Mouse (Mus musculus): Measurements from ENCODE around the gene Mtm1.

The Mtm1 gene

GRCm38 (mm10) chrX:71228200-71228599 is 17.6 kb downstream of the Mtm1 start:
- Histone ChIP-seq H3K36me3 (ENCODE audit: control insufficient read depth, insufficient read depth, low read length, poor library complexity, severe bottlenecking) (no peaks in the 10 kb centered on the region), H3K27me3 (ENCODE audit: control insufficient read depth, insufficient read depth, low read length, poor library complexity, severe bottlenecking) (no peaks in the 10 kb centered on the region)
- no peak for DNase-seq (ENCODE audit: low read depth, low spot score)

GRCm38 (mm10) chrX:71230847-71231246 is 20.3 kb downstream of the Mtm1 start:
- Histone ChIP-seq H3K27me3 (ENCODE audit: control insufficient read depth, insufficient read depth, low read length, poor library complexity, severe bottlenecking) (no peaks in the 10 kb centered on the region), H3K36me3 (ENCODE audit: control insufficient read depth, insufficient read depth, low read length, poor library complexity, severe bottlenecking) (no peaks in the 10 kb centered on the region)
- no peak for DNase-seq (ENCODE audit: low read depth, low spot score)

GRCm38 (mm10) chrX:71256422-71256821 is 45.9 kb downstream of the Mtm1 start:
- no peaks in the 10 kb centered on the region for H3K27me3 ChIP-seq (ENCODE audit: control insufficient read depth, insufficient read depth, low read length, poor library complexity, severe bottlenecking)
- no peaks in the 10 kb centered on the region for H3K36me3 ChIP-seq (ENCODE audit: control insufficient read depth, insufficient read depth, low read length, poor library complexity, severe bottlenecking)
- DNase-seq (ENCODE audit: low read depth, low spot score) = no peak

GRCm38 (mm10) chrX:71260857-71261256 is 50.3 kb downstream of the Mtm1 start:
- peak; percentile 52 for DNase-seq (ENCODE audit: low read depth, low spot score)
- Histone ChIP-seq H3K27me3 (ENCODE audit: control insufficient read depth, insufficient read depth, low read length, poor library complexity, severe bottlenecking) (no peaks in the 10 kb centered on the region), H3K36me3 (ENCODE audit: control insufficient read depth, insufficient read depth, low read length, poor library complexity, severe bottlenecking) (no peaks in the 10 kb centered on the region)

- H3K27me3 ChIP-seq (ENCODE audit: control insufficient read depth, insufficient read depth, low read length, poor library complexity, severe bottlenecking) = no peaks in the 10 kb centered on the region
- H3K36me3 ChIP-seq (ENCODE audit: control insufficient read depth, insufficient read depth, low read length, poor library complexity, severe bottlenecking) = no peaks in the 10 kb centered on the region
- no peak for DNase-seq (ENCODE audit: low read depth, low spot score)
Measured at GRCm38 (mm10) chrX:71264316-71264715, 53.7 kb downstream of the Mtm1 start.

GRCm38 (mm10) chrX:71268972-71269371 is 58.4 kb downstream of the Mtm1 start:
- Histone ChIP-seq H3K27me3 (ENCODE audit: control insufficient read depth, insufficient read depth, low read length, poor library complexity, severe bottlenecking) (no peaks in the 10 kb centered on the region), H3K36me3 (ENCODE audit: control insufficient read depth, insufficient read depth, low read length, poor library complexity, severe bottlenecking) (no peaks in the 10 kb centered on the region)
- DNase-seq (ENCODE audit: low read depth, low spot score) = no peak

GRCm38 (mm10) chrX:71274150-71274549 is 63.6 kb downstream of the Mtm1 start:
- Histone ChIP-seq H3K27me3 (ENCODE audit: control insufficient read depth, insufficient read depth, low read length, poor library complexity, severe bottlenecking) (no peaks in the 10 kb centered on the region), H3K36me3 (ENCODE audit: control insufficient read depth, insufficient read depth, low read length, poor library complexity, severe bottlenecking) (0 out of 2 replicates have a peak, but pooled peaks cover 3% of the 10 kb centered on the region)
- no peak for DNase-seq (ENCODE audit: low read depth, low spot score)

GRCm38 (mm10) chrX:71285473-71285872 is 74.9 kb downstream of the Mtm1 start:
- Histone ChIP-seq H3K27me3 (ENCODE audit: control insufficient read depth, insufficient read depth, low read length, poor library complexity, severe bottlenecking) (no peaks in the 10 kb centered on the region), H3K36me3 (ENCODE audit: control insufficient read depth, insufficient read depth, low read length, poor library complexity, severe bottlenecking) (no peaks in the 10 kb centered on the region)
- no peak for DNase-seq (ENCODE audit: low read depth, low spot score)

- H3K27me3 ChIP-seq (ENCODE audit: control insufficient read depth, insufficient read depth, low read length, poor library complexity, severe bottlenecking) = no peaks in the 10 kb centered on the region
- H3K36me3 ChIP-seq (ENCODE audit: control insufficient read depth, insufficient read depth, low read length, poor library complexity, severe bottlenecking) = no peaks in the 10 kb centered on the region
- DNase-seq (ENCODE audit: low read depth, low spot score) = no peak
Measured at GRCm38 (mm10) chrX:71287088-71287487, 76.5 kb downstream of the Mtm1 start.

GRCm38 (mm10) chrX:71294191-71294590 is 83.6 kb downstream of the Mtm1 start:
- Histone ChIP-seq H3K36me3 (ENCODE audit: control insufficient read depth, insufficient read depth, low read length, poor library complexity, severe bottlenecking) (no peaks in the 10 kb centered on the region), H3K27me3 (ENCODE audit: control insufficient read depth, insufficient read depth, low read length, poor library complexity, severe bottlenecking) (no peaks in the 10 kb centered on the region)
- no peak for DNase-seq (ENCODE audit: low read depth, low spot score)

- H3K36me3 ChIP-seq (ENCODE audit: control insufficient read depth, insufficient read depth, low read length, poor library complexity, severe bottlenecking) = no peaks in the 10 kb centered on the region
- DNase-seq (ENCODE audit: low read depth, low spot score) = peak; percentile 4
- no peaks in the 10 kb centered on the region for H3K27me3 ChIP-seq (ENCODE audit: control insufficient read depth, insufficient read depth, low read length, poor library complexity, severe bottlenecking)
Measured at GRCm38 (mm10) chrX:71296005-71296404, 85.4 kb downstream of the Mtm1 start.

GRCm38 (mm10) chrX:71302148-71302547 is 91.6 kb downstream of the Mtm1 start:
- no peak for DNase-seq (ENCODE audit: low read depth, low spot score)
- no peaks in the 10 kb centered on the region for H3K36me3 ChIP-seq (ENCODE audit: control insufficient read depth, insufficient read depth, low read length, poor library complexity, severe bottlenecking)
- H3K27me3 ChIP-seq (ENCODE audit: control insufficient read depth, insufficient read depth, low read length, poor library complexity, severe bottlenecking) = no peaks in the 10 kb centered on the region

- Histone ChIP-seq H3K27me3 (ENCODE audit: control insufficient read depth, insufficient read depth, low read length, poor library complexity, severe bottlenecking) (no peaks in the 10 kb centered on the region), H3K36me3 (ENCODE audit: control insufficient read depth, insufficient read depth, low read length, poor library complexity, severe bottlenecking) (peaks cover 1% of the 10 kb centered on the region; the same call in 1 of the 2 replicates)
- DNase-seq (ENCODE audit: low read depth, low spot score) = peak; percentile 67
Measured at GRCm38 (mm10) chrX:71311229-71311628, 100.7 kb downstream of the Mtm1 start.

- Histone ChIP-seq H3K27me3 (ENCODE audit: control insufficient read depth, insufficient read depth, low read length, poor library complexity, severe bottlenecking) (no peaks in the 10 kb centered on the region), H3K36me3 (ENCODE audit: control insufficient read depth, insufficient read depth, low read length, poor library complexity, severe bottlenecking) (peaks cover 1% of the 10 kb centered on the region; the same call in 1 of the 2 replicates)
- no peak for DNase-seq (ENCODE audit: low read depth, low spot score)
Measured at GRCm38 (mm10) chrX:71314380-71314779, 103.8 kb downstream of the Mtm1 start.

GRCm38 (mm10) chrX:71352033-71352432 is 141.5 kb downstream of the Mtm1 start:
- DNase-seq (ENCODE audit: low read depth, low spot score) = peak; percentile 58
- Histone ChIP-seq H3K36me3 (ENCODE audit: control insufficient read depth, insufficient read depth, low read length, poor library complexity, severe bottlenecking) (no peaks in the 10 kb centered on the region), H3K27me3 (ENCODE audit: control insufficient read depth, insufficient read depth, low read length, poor library complexity, severe bottlenecking) (no peaks in the 10 kb centered on the region)

- Histone ChIP-seq H3K36me3 (ENCODE audit: control insufficient read depth, insufficient read depth, low read length, poor library complexity, severe bottlenecking) (no peaks in the 10 kb centered on the region), H3K27me3 (ENCODE audit: control insufficient read depth, insufficient read depth, low read length, poor library complexity, severe bottlenecking) (no peaks in the 10 kb centered on the region)
- DNase-seq (ENCODE audit: low read depth, low spot score) = no peak
Measured at GRCm38 (mm10) chrX:71355331-71355730, 144.8 kb downstream of the Mtm1 start.

Data from splenic B cell, adult 2 months (primary cell).